Mouse (Mus musculus) thymus, adult 2 months (tissue): ENCODE results near the gene Ldhal6b.

ENCODE experiments used
- CTCF ChIP-seq: fragments of 200-500 bp; IDR thresholded peaks from 2 replicates; pipeline ENCODE4 v1.5.1; 2012; ENCODE audit warnings: mild to moderate bottlenecking, control low read depth, low read length, moderate library complexity, borderline replicate concordance; ENCODE audit not compliant: control insufficient read depth, poor library complexity, insufficient read depth; ENCODE audit errors: extremely low read depth
- POLR2A ChIP-seq: fragments of 200-500 bp; IDR thresholded peaks from 2 replicates; pipeline ENCODE4 v1.6.1; 2012; ENCODE audit warnings: mild to moderate bottlenecking, low read length, control low read depth, moderate library complexity; ENCODE audit not compliant: control insufficient read depth, poor library complexity, insufficient read depth; ENCODE audit errors: extremely low read depth

- TF ChIP-seq POLR2A (no peak), CTCF (no peak)
These were observed 2.0 kb downstream of the Ldhal6b start for GRCm38 (mm10) chr17:5416518-5416917.
